Mouse (Mus musculus): Measurements from ENCODE around the gene Mis18a.

DNA sequence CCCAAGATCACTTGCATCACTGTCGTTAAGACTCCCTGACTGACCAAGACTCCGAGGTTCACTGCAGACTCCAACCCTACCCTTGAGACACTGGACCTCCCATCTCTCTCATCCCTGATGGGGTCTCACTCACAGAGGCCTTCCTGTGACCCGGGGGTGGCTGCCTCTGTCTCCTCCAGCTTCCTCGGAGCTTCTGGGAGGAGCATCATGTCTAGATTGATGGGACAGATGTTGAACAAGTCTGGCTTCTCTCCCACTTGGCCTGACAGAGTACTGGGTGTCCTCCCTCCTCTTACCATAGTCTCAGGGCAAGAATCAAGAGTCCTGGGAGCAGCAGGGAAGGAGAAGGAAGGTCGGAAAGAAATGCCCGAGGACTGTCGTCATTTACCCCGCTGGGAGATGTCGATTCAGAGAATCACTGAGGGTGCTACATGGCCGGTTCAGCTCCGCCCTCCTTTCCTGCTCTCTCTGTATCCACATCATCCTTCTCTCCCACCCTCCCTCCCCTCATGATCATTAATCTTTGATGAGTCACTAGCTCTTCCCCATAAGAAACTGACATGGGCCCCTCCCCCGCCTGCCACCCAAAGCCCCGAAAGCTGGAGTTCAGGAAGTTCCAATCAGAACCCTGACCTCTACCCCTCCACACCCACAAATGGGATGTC is 22.9 kb downstream of the Mis18a start:
- no peak for TF ChIP-seq GATA1 (IDR thresholded peaks at IDR 0.05; ENCODE audit: borderline replicate concordance, low read length)
- no peak for TF ChIP-seq FLI1 (IDR thresholded peaks at IDR 0.05; ENCODE audit: low read length)
